ENCODE assay signal across 9 mouse cellular contexts in the genomic region with DNA sequence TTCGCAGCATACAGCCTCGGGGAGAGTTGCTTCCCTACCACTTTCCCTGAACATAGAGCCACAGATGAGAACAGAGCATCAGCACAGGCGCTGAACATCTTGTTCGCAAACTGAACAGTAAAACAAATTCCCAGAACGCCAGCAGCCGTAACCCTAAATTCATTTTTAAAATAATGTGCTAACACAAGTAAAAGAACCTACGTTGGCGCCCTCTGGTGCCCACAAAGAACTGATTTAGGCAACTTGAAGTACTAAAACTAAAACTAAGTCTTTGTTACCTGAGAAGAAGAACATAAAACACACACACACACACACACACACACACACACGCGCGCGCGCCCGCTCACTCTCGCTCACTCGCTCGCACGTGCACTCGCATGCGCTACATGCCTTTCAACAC.
DNase-seq lines count a peak whose midpoint lies in the region; ATAC-seq lines count a peak whose summit lies in the region.
"Had no signal": no experiment of that assay in that cellular context is flagged by ENCODE, and none has a peak within 500 bp of the region (broad histone marks: within the 10 kb centered on the region; RNA-seq: fewer than 3 reads in every experiment).

No protein-coding gene starts in this region.

- peaks cover 4% of the 10 kb centered on the region; the same call in 1 of the 2 replicates for H3K4me1 ChIP-seq in midbrain, embryonic 10.5 days
- H3K4me1 ChIP-seq in midbrain, embryonic 13.5 days (replicated peaks): no peaks in the 10 kb centered on the region
- no peaks in the 10 kb centered on the region for H3K4me1 ChIP-seq in embryonic facial prominence, embryonic 11.5 days (ENCODE audit: control insufficient read depth, insufficient read depth, low read length)
- H3K4me1 ChIP-seq in forebrain, embryonic 12.5 days: no peaks in the 10 kb centered on the region
- H3K4me1 ChIP-seq: embryonic facial prominence, embryonic 12.5 days; liver, embryonic 13.5 days had no signal

- H3K4me2 ChIP-seq in midbrain, embryonic 13.5 days (replicated peaks): no peak overlapping the region
- H3K4me2 ChIP-seq in embryonic facial prominence, embryonic 11.5 days (ENCODE audit: low read depth, low read length): no peak overlapping the region
- no peak overlapping the region for H3K4me2 ChIP-seq in forebrain, embryonic 12.5 days
- H3K4me2 ChIP-seq: embryonic facial prominence, embryonic 12.5 days; liver, embryonic 13.5 days had no signal

- no peak overlapping the region for H3K9ac ChIP-seq in midbrain, embryonic 13.5 days (replicated peaks)
- H3K9ac ChIP-seq in embryonic facial prominence, embryonic 11.5 days (replicated peaks; ENCODE audit: low read length): no peak overlapping the region
- no peak overlapping the region for H3K9ac ChIP-seq in forebrain, embryonic 12.5 days
- H3K9ac ChIP-seq: embryonic facial prominence, embryonic 12.5 days; liver, embryonic 13.5 days had no signal

- H3K27me3 ChIP-seq in midbrain, embryonic 10.5 days (ENCODE audit: low read depth, poor library complexity, severe bottlenecking): no peaks in the 10 kb centered on the region
- H3K27me3 ChIP-seq in midbrain, embryonic 13.5 days: no peaks in the 10 kb centered on the region
- H3K27me3 ChIP-seq in embryonic facial prominence, embryonic 11.5 days (ENCODE audit: control insufficient read depth, insufficient read depth, low read length): no peaks in the 10 kb centered on the region
- H3K27me3 ChIP-seq in forebrain, embryonic 12.5 days: no peaks in the 10 kb centered on the region
- H3K27me3 ChIP-seq: embryonic facial prominence, embryonic 12.5 days; liver, embryonic 13.5 days had no signal

- no peak overlapping the region for H3K27ac ChIP-seq in midbrain, embryonic 10.5 days (replicated peaks)
- H3K27ac ChIP-seq in midbrain, embryonic 13.5 days: no peak overlapping the region
- H3K27ac ChIP-seq in embryonic facial prominence, embryonic 11.5 days (replicated peaks; ENCODE audit: low read depth, low read length): no peak overlapping the region
- no peak overlapping the region for H3K27ac ChIP-seq in forebrain, embryonic 12.5 days
- H3K27ac ChIP-seq: embryonic facial prominence, embryonic 12.5 days; liver, embryonic 13.5 days had no signal

- 81% methylated on average over 20 of the region's 20 CpGs for WGBS in midbrain, embryonic 10.5 days
- 75% methylated on average over 20 of the region's 20 CpGs for WGBS in midbrain, embryonic 13.5 days
- 74% methylated on average over 20 of the region's 20 CpGs for WGBS in embryonic facial prominence, embryonic 11.5 days
- 79% methylated on average over 20 of the region's 20 CpGs for WGBS in forebrain, embryonic 12.5 days

- ATAC-seq in midbrain, embryonic 13.5 days: no peak
- no peak for ATAC-seq in embryonic facial prominence, embryonic 11.5 days (replicated peaks; ENCODE audit: insufficient number of reproducible peaks, low FRiP score, low TSS enrichment, low read depth)
- ATAC-seq in forebrain, embryonic 12.5 days (ENCODE audit: low FRiP score): no peak

- DNase-seq in midbrain, embryonic 10.5 days (ENCODE audit: low spot score): peak; percentile 26
- DNase-seq in adrenal gland, adult 8-10 months: peak; percentile 24
- peak; percentile 64 for DNase-seq in embryonic facial prominence, embryonic 11.5 days (ENCODE audit: low spot score)
- peak; percentile 48 to 55 for DNase-seq in layer of hippocampus, postnatal 36 days
- DNase-seq in right cerebral cortex, adult 18-20 months: peak; percentile 42
- DNase-seq: liver, embryonic 13.5 days had no signal

- no peaks in the 10 kb centered on the region for H3K36me3 ChIP-seq in midbrain, embryonic 10.5 days
- H3K36me3 ChIP-seq in midbrain, embryonic 13.5 days: no peaks in the 10 kb centered on the region
- H3K36me3 ChIP-seq in embryonic facial prominence, embryonic 11.5 days (replicated peaks; ENCODE audit: control insufficient read depth, insufficient read depth, low read depth, low read length): no peaks in the 10 kb centered on the region
- no peaks in the 10 kb centered on the region for H3K36me3 ChIP-seq in forebrain, embryonic 12.5 days (replicated peaks)
- H3K36me3 ChIP-seq: embryonic facial prominence, embryonic 12.5 days; liver, embryonic 13.5 days had no signal

- no peak overlapping the region for H3K4me3 ChIP-seq in midbrain, embryonic 10.5 days
- H3K4me3 ChIP-seq in midbrain, embryonic 13.5 days (replicated peaks): no peak overlapping the region
- H3K4me3 ChIP-seq in embryonic facial prominence, embryonic 11.5 days (ENCODE audit: low read depth, low read length): no peak overlapping the region
- no peak overlapping the region for H3K4me3 ChIP-seq in forebrain, embryonic 12.5 days (replicated peaks)
- H3K4me3 ChIP-seq: embryonic facial prominence, embryonic 12.5 days; liver, embryonic 13.5 days had no signal

- H3K9me3 ChIP-seq in midbrain, embryonic 10.5 days (replicated peaks): no peaks in the 10 kb centered on the region
- no peaks in the 10 kb centered on the region for H3K9me3 ChIP-seq in midbrain, embryonic 13.5 days
- no peaks in the 10 kb centered on the region for H3K9me3 ChIP-seq in embryonic facial prominence, embryonic 11.5 days (replicated peaks; ENCODE audit: control insufficient read depth, low read length)
- H3K9me3 ChIP-seq in forebrain, embryonic 12.5 days: no peaks in the 10 kb centered on the region
- H3K9me3 ChIP-seq: embryonic facial prominence, embryonic 12.5 days; liver, embryonic 13.5 days had no signal
